Mouse (Mus musculus): ENCODE results near the gene Pnrc1. TPM values are rescaled to one million over a fixed set of nuclear protein-coding genes. Genes with fewer than 3 reads are reported as not detected.
A peak's percentile ranks its signal among the peaks of the same experiment; 100 is the strongest.

The Pnrc1 gene
- polyA plus RNA-seq, 1 experiment from 2014 or later, result 46.9 TPM

DNA sequence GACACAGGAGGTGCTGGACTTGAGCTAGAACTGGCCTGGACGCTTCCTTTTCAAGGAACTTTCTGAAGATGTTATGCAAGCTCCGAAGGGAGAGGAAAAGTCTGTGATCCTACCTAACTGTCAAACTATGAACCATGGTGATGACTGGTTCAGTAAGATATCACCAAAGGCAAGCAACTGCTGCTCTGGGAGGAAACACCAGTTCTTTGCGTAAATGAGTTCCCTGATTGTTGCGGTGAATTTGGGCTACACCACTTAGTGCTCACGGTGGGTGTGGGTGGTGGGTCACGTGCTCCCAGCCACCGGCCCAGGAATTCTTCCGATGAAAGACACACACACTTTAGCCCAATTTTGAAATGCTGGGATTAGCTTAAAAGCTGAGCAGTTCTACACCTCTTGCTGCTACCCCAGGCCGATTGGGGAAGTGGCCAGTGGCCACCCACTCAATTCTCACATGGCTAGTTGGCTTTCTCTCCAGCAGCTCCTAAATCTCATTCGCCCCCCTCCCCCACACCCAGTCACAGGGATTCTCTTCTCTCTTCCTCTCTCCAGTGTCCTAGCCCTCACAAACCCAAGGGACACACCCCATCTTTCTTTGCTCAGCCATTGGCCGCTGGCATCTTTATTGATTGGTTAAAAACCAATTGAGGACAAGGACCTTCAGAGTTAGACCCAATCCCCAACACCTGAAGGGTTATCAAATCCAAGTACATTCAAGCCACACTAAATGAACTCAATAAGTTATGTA, 24.8 kb downstream of the Pnrc1 start:
- H3K9ac ChIP-seq, result no peak overlapping the region
- no peaks in the 10 kb centered on the region for H3K9me3 ChIP-seq (replicated peaks)
- no peaks in the 10 kb centered on the region for H3K27me3 ChIP-seq
- WGBS (ENCODE audit: insufficient replicate concordance), result 49% methylated on average over 11 of the region's 11 CpGs
- no peak for ATAC-seq (ENCODE audit: insufficient read depth)
- H3K4me3 ChIP-seq (replicated peaks), result no peak overlapping the region
- H3K27ac ChIP-seq (replicated peaks), result no peak overlapping the region
- peaks cover 8% of the 10 kb centered on the region; the same call in 1 of the 2 replicates for H3K4me1 ChIP-seq (replicated peaks)
- H3K4me2 ChIP-seq, result no peak overlapping the region
- no peaks in the 10 kb centered on the region for H3K36me3 ChIP-seq (replicated peaks)

DNA sequence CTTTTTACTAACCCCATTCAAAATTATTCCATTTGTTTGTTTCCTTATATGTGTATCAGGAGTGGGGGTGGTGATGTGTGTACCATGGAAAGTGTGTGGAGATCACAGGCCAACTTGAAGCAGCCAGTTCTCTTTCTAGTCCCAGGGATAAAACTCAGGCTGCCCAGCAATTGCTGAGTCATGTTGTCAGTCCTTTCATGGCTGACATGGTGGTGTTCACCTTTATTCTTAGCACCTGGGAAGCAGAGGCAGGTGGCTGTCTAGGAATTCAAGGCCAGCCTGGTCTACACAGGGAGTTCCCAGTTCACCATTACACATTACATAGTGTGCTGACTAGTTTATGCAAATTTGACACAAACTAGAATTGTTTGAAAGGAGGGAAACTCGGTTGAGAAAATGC, 27.1 kb downstream of the Pnrc1 start:
- WGBS (ENCODE audit: insufficient replicate concordance), result 70% methylated on average over 1 of the region's 1 CpGs
- Histone ChIP-seq H3K9me3 (replicated peaks) (no peaks in the 10 kb centered on the region), H3K36me3 (replicated peaks) (no peaks in the 10 kb centered on the region), H3K9ac (no peak overlapping the region), H3K4me3 (replicated peaks) (no peak overlapping the region), H3K27ac (replicated peaks) (no peak overlapping the region), H3K27me3 (no peaks in the 10 kb centered on the region), H3K4me1 (replicated peaks) (peaks cover 16% of the 10 kb centered on the region; the same call in 1 of the 2 replicates), H3K4me2 (no peak overlapping the region)
- no peak for ATAC-seq (ENCODE audit: insufficient read depth)

DNA sequence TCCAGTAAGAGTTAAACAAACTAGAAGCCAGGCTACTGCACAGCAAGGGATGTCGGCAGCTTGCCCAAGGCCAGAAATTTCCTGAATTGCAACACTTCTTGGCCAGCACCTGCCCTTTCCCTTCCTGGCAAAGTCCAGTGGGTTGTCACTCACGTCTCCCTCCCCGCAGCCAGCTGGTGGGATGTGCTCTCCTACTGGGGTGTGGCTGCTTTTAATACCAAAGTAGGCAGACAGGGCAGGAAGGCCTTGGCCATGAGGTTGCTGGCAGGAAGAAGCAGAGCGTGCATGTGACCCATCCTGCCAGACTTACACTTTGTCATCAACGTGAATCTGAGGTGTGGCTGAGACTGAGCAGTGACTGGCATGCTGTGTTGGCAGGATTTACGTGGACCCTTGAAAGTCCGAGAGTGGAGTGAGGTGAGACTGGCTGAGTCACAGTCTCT, 28.6 kb downstream of the Pnrc1 start:
- Histone ChIP-seq H3K27me3 (no peaks in the 10 kb centered on the region), H3K4me1 (replicated peaks) (peaks cover 21% of the 10 kb centered on the region; the same call in 1 of the 2 replicates), H3K4me3 (replicated peaks) (no peak overlapping the region), H3K9me3 (replicated peaks) (no peaks in the 10 kb centered on the region), H3K4me2 (no peak overlapping the region), H3K27ac (replicated peaks) (peak overlapping the region; percentile 7), H3K36me3 (replicated peaks) (no peaks in the 10 kb centered on the region), H3K9ac (no peak overlapping the region)
- 28% methylated on average over 7 of the region's 7 CpGs for WGBS (ENCODE audit: insufficient replicate concordance)
- peak; percentile 70 for ATAC-seq (ENCODE audit: insufficient read depth)

DNA sequence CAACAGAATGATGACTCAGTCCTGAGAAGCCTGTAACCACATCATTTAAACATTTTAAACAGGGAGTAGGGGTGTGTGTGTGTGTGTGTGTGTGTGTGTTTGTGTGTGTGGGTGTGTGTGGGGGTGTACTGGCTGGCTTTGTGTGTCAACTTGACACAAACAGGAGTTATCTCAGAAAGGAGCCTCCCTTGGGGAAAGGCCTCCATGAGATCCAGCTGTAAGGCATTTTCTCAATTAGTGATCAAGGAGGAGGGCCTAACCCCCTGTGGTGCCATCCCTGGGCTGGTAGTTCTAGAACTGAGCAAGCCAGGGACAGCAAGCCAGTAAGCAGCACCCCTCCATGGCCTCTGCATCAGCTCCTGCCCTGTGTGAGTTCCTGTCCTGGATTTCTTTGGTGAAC, 29.7 kb downstream of the Pnrc1 start:
- H3K4me1 ChIP-seq (replicated peaks), result peaks cover 21% of the 10 kb centered on the region; the same call in 1 of the 2 replicates
- peak overlapping the region; percentile 57; the same call in 1 of the 2 replicates for H3K27ac ChIP-seq (replicated peaks)
- H3K4me3 ChIP-seq (replicated peaks), result no peak overlapping the region
- H3K36me3 ChIP-seq (replicated peaks), result no peaks in the 10 kb centered on the region
- H3K9me3 ChIP-seq (replicated peaks), result no peaks in the 10 kb centered on the region
- no peak overlapping the region for H3K9ac ChIP-seq
- H3K27me3 ChIP-seq, result no peaks in the 10 kb centered on the region
- no peak overlapping the region for H3K4me2 ChIP-seq
- ATAC-seq (ENCODE audit: insufficient read depth), result no peak

DNA sequence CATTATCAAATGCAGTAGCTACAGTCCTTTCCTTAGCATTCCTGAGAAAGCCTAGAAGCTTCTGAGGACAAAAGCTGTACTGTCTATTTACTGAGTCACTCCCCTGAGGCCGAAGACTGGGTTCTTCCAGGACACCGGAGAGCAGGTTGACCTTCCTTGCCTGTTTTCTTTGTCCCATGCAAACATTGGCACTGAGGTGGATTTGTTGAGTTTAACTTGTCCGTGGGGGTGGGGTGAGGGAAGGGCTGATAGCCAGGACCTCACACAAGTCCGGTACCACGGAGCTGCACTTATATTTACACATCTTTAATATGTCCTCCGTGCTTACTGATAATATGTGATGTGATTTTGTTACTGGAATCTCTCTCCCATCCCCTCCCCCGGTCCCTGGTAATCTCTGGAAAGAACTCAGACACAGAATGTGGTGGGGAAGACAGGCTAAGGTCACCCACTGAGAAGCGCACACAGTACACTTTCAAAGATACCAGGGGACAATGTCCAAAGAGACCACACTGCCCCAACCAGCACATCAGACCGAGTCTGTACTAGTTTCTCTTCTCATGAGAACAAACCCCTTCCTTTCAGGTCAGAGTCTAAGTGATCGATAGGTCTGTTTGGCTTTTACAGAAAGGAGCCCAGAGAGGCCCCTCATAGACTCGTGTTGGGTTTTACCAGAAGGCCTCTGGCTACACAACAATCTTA, 32.5 kb downstream of the Pnrc1 start:
- Histone ChIP-seq H3K36me3 (replicated peaks) (no peaks in the 10 kb centered on the region), H3K9me3 (replicated peaks) (no peaks in the 10 kb centered on the region), H3K4me1 (replicated peaks) (peaks cover 21% of the 10 kb centered on the region; the same call in 1 of the 2 replicates), H3K4me2 (peak overlapping the region; percentile 13; the same call in 1 of the 2 replicates), H3K4me3 (replicated peaks) (no peak overlapping the region), H3K9ac (no peak overlapping the region), H3K27ac (replicated peaks) (peak overlapping the region; percentile 66), H3K27me3 (no peaks in the 10 kb centered on the region)
- 57% methylated on average over 11 of the region's 11 CpGs for WGBS (ENCODE audit: insufficient replicate concordance)
- peak; percentile 63 for ATAC-seq (ENCODE audit: insufficient read depth)

DNA sequence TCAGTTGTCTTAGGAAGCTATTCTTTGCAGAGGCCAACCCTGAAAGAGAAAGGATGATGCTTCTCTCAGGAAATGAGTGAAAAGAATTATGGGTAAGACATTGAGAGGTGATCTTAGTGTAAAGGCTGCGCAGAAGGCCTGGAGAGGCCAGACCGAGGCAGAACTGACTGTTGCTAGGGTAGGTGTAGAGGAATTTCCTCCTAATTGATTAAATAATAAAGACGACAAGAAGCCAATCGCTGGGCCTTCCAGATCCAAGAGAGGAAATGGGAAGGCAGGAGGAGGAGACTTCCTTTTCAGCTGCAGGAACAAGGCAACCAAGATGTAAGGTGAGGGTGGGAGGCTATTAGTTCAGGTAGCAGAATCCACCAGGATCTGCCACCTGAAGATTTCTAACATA, 35.3 kb downstream of the Pnrc1 start:
- Histone ChIP-seq H3K36me3 (replicated peaks) (no peaks in the 10 kb centered on the region), H3K9me3 (replicated peaks) (no peaks in the 10 kb centered on the region), H3K27me3 (no peaks in the 10 kb centered on the region), H3K27ac (replicated peaks) (no peak overlapping the region), H3K9ac (no peak overlapping the region), H3K4me3 (replicated peaks) (no peak overlapping the region), H3K4me2 (no peak overlapping the region), H3K4me1 (replicated peaks) (peaks cover 13% of the 10 kb centered on the region; the same call in 1 of the 2 replicates)
- 64% methylated on average over 4 of the region's 4 CpGs for WGBS (ENCODE audit: insufficient replicate concordance)
- ATAC-seq (ENCODE audit: insufficient read depth), result no peak

DNA sequence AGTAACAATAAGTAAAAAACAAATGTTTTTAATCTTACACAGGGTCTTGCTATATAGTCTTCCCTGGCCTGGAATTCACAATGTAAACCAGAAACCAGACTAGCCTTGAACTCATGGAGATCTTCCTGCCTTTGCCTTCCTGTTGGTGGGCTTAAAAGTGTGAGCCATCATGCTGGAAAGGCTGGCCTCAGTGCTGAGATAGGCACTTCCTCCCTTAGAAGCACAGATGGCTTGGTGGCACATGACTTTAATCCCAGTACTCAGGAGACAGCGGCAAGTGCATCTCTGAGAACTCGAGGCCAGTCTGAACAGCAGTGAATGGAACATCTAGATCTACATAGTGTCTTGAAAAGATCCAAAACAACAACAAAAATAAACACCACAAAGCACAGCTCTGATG, 39.1 kb downstream of the Pnrc1 start:
- Histone ChIP-seq H3K9me3 (replicated peaks) (no peaks in the 10 kb centered on the region), H3K4me1 (replicated peaks) (peaks cover 18% of the 10 kb centered on the region), H3K27ac (replicated peaks) (no peak overlapping the region), H3K36me3 (replicated peaks) (peaks cover 5% of the 10 kb centered on the region), H3K4me2 (no peak overlapping the region), H3K27me3 (no peaks in the 10 kb centered on the region), H3K9ac (no peak overlapping the region), H3K4me3 (replicated peaks) (no peak overlapping the region)
- ATAC-seq (ENCODE audit: insufficient read depth), result no peak
- WGBS (ENCODE audit: insufficient replicate concordance), result 56% methylated on average over 2 of the region's 2 CpGs

DNA sequence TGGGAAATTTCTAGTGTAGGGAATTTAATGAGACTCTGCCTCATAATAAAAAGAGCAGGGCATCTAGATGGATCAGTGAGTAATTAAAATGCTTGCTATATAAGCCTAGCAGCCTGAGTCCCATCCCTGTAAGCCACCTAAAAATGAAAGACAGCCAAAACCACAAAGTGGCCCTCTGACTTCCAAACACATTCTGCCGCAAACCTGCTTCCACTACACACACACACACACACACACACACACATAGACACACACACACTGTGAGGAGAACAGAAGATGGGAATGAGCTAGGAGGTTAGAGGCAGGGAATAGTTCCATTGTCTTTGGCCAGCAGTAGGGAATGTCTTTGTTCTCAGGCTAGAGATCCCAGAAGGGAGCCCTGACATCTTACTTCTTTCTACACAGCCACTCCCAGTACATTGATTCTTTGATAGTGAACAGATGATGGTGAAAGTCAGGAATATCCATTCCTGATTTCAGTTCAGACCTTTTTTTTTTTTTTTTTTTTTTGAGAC, 40.2 kb downstream of the Pnrc1 start:
- WGBS (ENCODE audit: insufficient replicate concordance), result 59% methylated on average over 1 of the region's 1 CpGs

DNA sequence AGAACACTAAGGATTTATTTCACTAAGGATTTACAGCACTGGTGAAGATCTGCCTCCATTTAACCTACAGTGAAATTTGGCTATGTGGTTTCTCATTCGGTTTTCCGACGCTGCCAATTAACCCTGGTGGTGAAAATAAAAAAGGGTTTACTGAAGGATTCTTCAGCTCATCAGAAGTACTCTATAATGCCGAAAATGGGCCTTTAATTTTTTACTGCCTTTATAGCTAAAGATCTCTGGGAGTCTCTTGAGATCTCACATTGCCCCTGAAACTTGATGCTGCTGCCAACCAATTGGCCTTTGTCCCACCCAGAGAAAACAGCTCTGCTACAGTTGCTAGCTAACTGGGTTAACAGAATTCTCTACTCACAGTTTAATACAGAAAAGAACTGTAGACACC, 41.0 kb downstream of the Pnrc1 start:
- Histone ChIP-seq H3K4me1 (replicated peaks) (peaks cover 28% of the 10 kb centered on the region), H3K4me2 (peak overlapping the region; percentile 86), H3K4me3 (replicated peaks) (peak overlapping the region; percentile 98), H3K9me3 (replicated peaks) (no peaks in the 10 kb centered on the region), H3K27ac (replicated peaks) (peak overlapping the region; percentile 100), H3K9ac (peak overlapping the region; percentile 67), H3K27me3 (no peaks in the 10 kb centered on the region), H3K36me3 (replicated peaks) (peaks cover 24% of the 10 kb centered on the region)
- WGBS (ENCODE audit: insufficient replicate concordance), result 4% methylated on average over 4 of the region's 4 CpGs
- no peak for ATAC-seq (ENCODE audit: insufficient read depth)

More for the DNA sequence above, 40.2 kb downstream of the Pnrc1 start:
- Histone ChIP-seq H3K9ac (no peak overlapping the region; the same call in 1 of the 2 replicates), H3K4me2 (no peak overlapping the region), H3K36me3 (replicated peaks) (peaks cover 16% of the 10 kb centered on the region), H3K4me1 (replicated peaks) (peaks cover 21% of the 10 kb centered on the region), H3K27ac (replicated peaks) (peak overlapping the region; percentile 100; the same call in 1 of the 2 replicates), H3K9me3 (replicated peaks) (no peaks in the 10 kb centered on the region), H3K4me3 (replicated peaks) (no peak overlapping the region), H3K27me3 (no peaks in the 10 kb centered on the region)
- no peak for ATAC-seq (ENCODE audit: insufficient read depth)

DNA sequence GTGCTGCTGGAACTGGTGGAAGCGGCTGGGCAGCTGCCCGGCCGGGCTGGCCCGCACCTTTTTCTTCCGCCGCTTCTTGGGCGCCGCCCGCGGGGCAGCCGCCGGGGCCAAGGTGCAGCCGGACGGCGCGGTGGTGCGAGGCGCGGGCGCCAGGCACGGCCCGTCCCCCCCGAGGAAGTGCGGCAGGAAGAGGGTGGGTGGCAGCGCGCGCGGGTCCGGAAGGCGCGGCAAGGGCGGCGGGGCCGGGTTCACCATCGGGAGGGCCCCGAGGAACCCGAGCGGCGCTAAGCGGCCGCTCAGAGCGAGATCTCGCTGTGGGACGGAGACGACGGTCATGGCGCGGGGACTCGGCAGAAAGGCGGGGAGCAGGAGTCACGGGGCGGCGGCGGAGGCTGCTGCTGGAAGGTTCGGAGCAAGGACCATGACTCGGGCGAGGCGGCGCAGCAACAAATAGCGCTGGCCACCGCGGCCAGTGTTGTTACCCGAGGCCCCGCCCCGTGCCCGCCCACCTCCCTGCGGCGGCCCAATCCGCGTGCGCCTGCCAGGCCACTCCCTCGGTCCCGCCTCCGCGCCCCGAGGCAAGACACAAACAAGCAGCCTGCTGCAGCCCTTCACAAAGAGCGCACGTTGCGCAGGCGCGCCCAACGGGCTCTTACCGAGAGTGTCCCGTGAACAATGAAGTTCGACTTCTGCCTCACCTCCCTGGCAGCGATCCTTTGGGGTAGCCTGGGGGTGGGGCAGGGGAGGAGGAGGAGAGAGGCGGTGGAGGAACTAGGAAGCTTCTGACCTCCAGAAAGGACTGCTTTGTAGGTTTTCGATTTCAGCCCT, 41.7 kb downstream of the Pnrc1 start:
- under 1% methylated on average over 87 of the region's 88 CpGs for WGBS (ENCODE audit: insufficient replicate concordance)
- Histone ChIP-seq H3K4me3 (replicated peaks) (peak overlapping the region; percentile 98), H3K9me3 (replicated peaks) (no peaks in the 10 kb centered on the region), H3K27ac (replicated peaks) (peak overlapping the region; percentile 100), H3K9ac (peak overlapping the region; percentile 99), H3K36me3 (replicated peaks) (peaks cover 26% of the 10 kb centered on the region), H3K4me2 (peak overlapping the region; percentile 86), H3K4me1 (replicated peaks) (peaks cover 32% of the 10 kb centered on the region), H3K27me3 (no peaks in the 10 kb centered on the region)
- peak; percentile 82 for ATAC-seq (ENCODE audit: insufficient read depth)

Measured in liver, embryonic 15.5 days (tissue).